Mouse (Mus musculus) urinary bladder, postnatal 36 days (tissue): ENCODE data around the gene Ipo4.

Experiments used
- DNase-seq, 2 experiments: peaks; one replicate each; pipeline ENCODE4 v3.0.0; 2022; ENCODE audit warnings: low spot score in 2 of 2, mixed read lengths in 1 of 2

Ipo4 gene

GRCm38 (mm10) chr14:55634874-55635522, 759 bp downstream of the Ipo4 start:
- DNase-seq = peak in 1 of 2 experiments; percentile 35

GRCm38 (mm10) chr14:55629312-55629711, 6.4 kb downstream of the Ipo4 start:
- peak; percentile 32 to 43 for DNase-seq

- no peak for DNase-seq
Measured at GRCm38 (mm10) chr14:55628077-55628827, 7.5 kb downstream of the Ipo4 start.

GRCm38 (mm10) chr14:55618486-55619195, 17.1 kb downstream of the Ipo4 start:
- DNase-seq = no peak

- no peak for DNase-seq
Measured at GRCm38 (mm10) chr14:55617822-55618221, 17.9 kb downstream of the Ipo4 start, which contains the start of gene Rec8. Gene Rec8, plus strand, starts transcription at chr14:55618037.

GRCm38 (mm10) chr14:55616844-55617243, 18.9 kb downstream of the Ipo4 start:
- DNase-seq = no peak

- no peak for DNase-seq
Measured at GRCm38 (mm10) chr14:55615876-55616275, 19.9 kb downstream of the Ipo4 start.

- DNase-seq = no peak
Measured at GRCm38 (mm10) chr14:55614565-55615178, 21.1 kb downstream of the Ipo4 start.

- DNase-seq = no peak
Measured at GRCm38 (mm10) chr14:55613346-55613745, 22.4 kb downstream of the Ipo4 start.

- no peak for DNase-seq
Measured at GRCm38 (mm10) chr14:55608339-55608738, 27.4 kb downstream of the Ipo4 start.

GRCm38 (mm10) chr14:55605743-55606459, 29.9 kb downstream of the Ipo4 start:
- no peak for DNase-seq

- DNase-seq = no peak
Measured at GRCm38 (mm10) chr14:55604823-55605222, 30.9 kb downstream of the Ipo4 start.

GRCm38 (mm10) chr14:55603633-55604576, 31.9 kb downstream of the Ipo4 start:
- peak; percentile 86 to 92 for DNase-seq

- DNase-seq = no peak
Measured at GRCm38 (mm10) chr14:55603271-55603632, 32.5 kb downstream of the Ipo4 start, which contains the start of gene Irf9. Gene Irf9, plus strand, starts transcription at chr14:55603571.

- DNase-seq = no peak
Measured at GRCm38 (mm10) chr14:55598521-55599390, 37.0 kb downstream of the Ipo4 start.

- no peak for DNase-seq
Measured at GRCm38 (mm10) chr14:55596036-55596690, 39.6 kb downstream of the Ipo4 start.

GRCm38 (mm10) chr14:55592226-55592625, 43.5 kb downstream of the Ipo4 start:
- no peak for DNase-seq

- peak; percentile 88 to 96 for DNase-seq
Measured at GRCm38 (mm10) chr14:55591331-55591891, 44.3 kb downstream of the Ipo4 start, which contains the start of gene Rnf31. Gene Rnf31, plus strand, starts transcription at chr14:55591708.
